Mouse (Mus musculus) neutrophil, adult 5-6 weeks (primary cell): ENCODE measurements around the gene Fgf14. TPM values are rescaled to one million over a fixed set of nuclear protein-coding genes. Genes with fewer than 3 reads are reported as not detected.
"Not testable (repeated sequence)": the region's sequence is repeated elsewhere in the genome, so short reads cannot be mapped to it uniquely, and the experiment has no call there.

Source experiments
- ATAC-seq: fragments of 151-379, 151-347 bp; 2 replicates; pipeline ENCODE4 v1.8.0; 2017; ENCODE audit warnings: mild to moderate bottlenecking, moderate TSS enrichment; ENCODE audit not compliant: insufficient number of reproducible peaks, poor library complexity, low FRiP score, severe bottlenecking; ENCODE audit errors: extremely low read depth
- total RNA-seq: library from RNA; stranded (forward); fragments of 200-1000 nt; gene quantifications from 2 replicates; pipeline ENCODE4 v1.2.3, GENCODE M21; 2017

The Fgf14 gene
- total RNA-seq, 1 experiment from 2014 or later, result not detected

DNA sequence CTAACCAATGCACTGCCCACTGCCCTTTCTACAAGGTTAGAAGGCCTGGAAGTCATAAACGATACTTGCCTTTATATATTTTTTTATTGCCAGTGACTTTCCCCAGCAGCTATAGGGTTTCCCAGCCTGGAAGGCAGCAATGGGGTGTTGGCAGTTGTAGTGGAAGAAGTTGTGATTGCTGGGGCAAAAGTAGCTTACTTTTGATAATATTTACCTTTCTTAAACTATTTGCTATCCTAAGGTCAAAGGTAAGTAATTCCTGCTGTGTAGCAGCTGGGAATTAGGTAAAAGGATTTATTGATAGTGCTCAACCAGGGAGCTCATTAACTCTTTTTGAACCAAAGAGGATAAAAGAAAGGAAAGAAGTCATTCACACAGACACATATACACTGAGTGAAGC is 164.9 kb downstream of the Fgf14 start:
- ATAC-seq, result no peak

DNA sequence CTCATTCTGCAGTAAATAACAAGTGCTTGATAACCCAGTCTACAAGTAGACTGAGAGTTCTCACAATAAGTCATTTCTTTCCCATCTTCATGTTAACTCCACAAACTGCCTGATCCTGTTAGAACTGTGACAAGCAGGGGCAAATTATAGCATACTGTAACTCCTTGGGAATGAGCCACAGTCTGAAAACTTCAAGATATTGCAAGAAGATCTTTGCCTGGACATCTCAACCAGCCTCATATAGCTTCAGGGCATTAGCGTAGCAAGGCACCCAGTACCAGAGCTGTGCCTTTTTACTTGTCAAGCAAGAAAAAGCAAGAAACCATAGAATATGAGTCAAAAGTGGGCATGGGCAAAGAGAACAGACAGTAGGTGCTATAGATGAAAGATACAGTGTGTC is 188.0 kb downstream of the Fgf14 start:
- ATAC-seq, result no peak

DNA sequence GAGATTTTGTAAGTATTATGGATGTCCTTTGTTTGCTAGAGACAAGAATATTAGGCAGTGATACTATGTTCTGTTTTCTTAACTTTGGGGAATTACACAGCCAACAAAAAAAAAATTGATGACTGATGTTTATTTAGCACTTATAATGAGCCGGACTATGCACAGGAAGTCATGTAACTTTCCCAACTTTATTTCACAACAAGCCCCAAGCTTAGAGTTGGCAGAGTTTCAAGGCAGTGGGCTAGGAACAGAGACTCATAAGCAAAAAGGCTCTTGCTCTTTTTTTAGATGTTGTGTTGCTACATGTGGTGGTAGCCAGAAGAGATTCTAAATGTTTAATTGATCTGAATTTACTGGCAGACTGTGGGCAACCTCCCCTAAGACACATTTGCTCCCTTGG is 191.7 kb downstream of the Fgf14 start:
- no peak for ATAC-seq

DNA sequence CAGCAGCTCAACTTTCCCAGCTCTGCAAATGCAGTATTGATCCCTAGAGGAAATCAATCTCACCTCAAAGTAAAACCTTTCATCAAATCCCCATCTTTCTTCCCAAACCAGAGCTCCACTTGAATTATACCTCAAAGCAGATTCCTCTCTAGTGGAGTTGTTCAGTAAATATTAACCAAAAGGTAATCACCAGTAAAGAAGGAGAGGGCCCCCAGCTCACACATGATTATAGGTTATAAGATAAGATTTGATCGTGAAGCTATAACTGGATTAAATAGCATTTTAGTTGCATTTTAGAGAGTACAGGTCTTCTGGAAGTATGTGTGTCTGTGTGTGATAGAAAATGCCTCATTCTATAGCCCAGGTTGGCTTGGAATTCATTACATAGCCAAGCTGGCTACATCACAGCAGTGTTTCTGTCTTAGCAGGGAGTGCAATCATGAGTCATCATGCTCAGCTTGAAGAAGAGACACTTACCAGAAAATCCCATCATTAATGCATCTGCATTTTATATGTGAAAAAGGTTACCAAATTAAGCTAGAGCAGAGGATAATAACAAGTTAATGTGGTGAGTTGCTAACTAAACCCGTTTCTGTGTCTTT is 202.8 kb downstream of the Fgf14 start:
- ATAC-seq, result no peak

DNA sequence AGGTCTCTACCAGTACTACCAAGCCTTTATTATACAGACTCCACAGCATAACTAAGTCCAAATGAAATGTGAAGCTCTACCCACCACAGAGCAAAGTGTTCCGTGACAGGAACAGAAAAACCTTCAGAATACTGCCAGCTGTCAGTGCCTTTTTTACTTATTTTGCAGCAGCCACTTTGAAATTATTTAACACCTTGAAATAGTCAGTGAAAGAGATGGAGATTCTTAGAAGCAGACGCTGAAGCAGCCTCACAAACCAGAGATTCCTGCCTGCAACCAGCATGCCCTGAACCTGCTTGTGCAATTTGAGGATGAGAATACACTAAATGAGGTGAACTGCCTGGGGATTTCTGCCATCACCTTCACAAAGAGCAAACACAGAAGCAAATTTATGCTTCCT is 206.0 kb downstream of the Fgf14 start:
- ATAC-seq, result no peak

DNA sequence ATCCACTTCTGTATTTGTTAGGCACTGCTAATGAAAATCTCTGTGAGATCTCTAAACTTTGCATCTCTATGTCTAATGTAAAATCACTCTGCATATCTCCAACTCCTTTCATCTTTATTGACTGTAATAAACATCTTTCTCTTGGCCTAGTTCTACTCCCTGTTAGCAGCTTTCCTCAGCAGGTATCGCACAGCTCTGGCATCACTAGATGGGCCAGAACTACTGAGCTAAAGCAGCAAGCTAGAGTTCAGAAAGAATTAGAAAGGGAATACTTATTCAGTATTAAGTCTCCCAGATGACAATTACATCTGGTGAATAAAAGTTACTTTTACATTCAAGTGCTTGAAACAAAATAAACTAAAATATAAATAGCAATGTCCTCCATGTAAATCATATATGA is 221.8 kb downstream of the Fgf14 start:
- no peak for ATAC-seq

DNA sequence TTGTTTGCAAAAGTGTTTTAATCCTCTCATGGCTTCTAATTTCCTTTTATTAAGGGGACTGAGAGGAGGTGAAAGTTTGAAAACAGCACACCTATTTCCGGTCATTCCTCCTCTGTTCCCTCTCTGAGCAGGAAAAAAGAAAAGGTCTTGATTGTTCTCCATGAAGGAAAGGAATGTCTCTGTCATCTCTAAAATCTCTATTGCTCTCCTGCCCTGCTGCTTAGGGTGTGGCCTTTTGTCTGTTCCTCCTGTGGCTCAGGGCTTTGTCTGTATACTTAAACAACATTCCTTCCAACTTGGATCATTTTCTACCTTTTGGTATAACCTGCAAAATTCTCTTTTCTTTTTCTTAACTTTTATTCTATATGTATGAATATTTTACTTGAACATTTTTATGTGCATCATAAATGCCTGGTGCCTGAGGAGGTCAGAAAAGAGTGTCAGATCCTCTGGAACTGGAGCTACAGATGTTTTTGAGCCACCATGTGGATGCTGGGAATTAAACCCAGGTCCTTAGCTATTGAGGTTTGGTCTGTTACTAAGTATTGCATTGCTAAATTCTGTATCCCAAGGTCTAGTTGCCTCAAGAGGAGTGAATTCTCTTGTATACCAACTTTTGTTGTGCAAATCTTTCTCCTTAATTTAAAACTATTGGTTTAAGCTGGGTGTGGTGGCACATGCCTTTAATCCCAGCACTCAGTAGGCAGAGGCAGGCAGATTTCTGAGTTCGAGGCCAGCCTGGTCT is 230.7 kb downstream of the Fgf14 start:
- no peak for ATAC-seq

DNA sequence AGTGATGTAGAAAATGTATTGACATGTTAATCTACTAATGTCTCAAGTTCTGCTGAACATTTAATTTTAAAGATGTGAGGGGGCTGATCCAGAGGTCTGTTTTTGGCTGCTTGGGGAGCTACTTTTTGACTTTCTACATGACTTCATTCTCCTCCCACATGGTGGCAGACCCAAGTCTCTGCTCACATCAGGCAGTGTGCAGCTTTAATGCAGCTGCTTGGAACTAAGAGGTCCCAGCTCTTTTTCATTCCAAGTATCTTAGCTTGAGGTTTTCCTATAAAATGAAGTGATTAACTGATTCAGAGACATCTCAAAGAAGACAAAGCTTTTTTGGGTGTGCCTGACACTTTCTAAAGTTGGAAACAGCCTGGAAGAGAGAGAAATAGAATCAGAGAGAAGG is 232.1 kb downstream of the Fgf14 start:
- ATAC-seq, result no peak

DNA sequence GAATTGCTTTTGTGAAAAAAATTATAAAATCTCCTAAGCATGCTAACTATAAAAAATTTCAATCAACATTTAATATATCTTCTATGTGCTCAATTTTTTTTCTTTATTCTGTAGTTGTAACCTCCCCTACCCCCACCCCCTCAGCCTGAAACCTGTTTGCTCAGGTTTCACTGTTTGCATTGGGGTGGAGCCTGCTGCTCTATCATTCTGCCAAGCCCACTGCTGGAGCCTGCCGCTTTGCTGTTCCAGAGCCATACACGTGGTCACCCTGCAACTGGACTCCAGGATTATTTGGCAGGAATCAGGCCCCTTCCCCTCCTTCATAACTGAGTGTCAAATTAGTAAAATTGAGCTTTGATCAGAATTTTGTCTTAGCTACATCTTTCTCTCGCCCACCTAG is 237.6 kb downstream of the Fgf14 start:
- ATAC-seq, result not testable (repeated sequence)

DNA sequence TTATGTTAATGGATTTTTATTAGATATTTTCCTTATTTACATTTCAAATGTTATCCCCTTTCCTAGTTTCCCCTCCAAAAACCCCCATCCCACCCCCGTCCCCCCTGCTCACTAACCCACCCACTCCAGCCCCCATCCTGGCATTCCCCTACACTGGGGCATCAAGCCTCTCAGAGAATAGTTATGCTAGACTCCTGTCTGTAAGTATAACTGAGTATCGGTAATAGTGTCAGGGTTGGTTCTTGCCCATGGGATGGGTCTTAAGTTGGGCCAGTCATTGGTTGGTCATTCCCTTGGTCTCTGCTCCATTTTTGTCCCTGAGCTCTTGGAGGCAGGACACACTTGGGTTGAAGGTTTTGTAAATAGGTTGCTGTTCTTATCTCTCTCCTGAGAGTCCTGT is 265.0 kb downstream of the Fgf14 start:
- ATAC-seq, result no peak

DNA sequence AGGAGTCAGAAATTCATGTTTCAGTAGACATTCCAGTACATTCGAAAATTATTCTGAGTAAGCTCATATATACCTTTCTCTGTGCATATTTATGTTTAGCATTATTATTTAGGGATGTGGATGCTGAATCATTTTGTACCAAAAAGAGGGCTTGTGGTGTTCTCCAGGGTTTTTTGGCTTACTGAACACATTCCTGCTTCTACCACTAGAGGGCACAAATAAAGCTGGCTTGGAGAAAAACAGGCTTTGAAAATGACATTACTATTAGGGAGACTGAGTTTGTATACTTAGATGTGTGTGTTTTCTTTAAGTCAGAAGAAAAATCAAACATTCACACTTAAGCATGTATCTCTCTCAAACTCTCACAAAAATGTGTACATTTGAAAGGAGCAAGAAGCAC is 266.0 kb downstream of the Fgf14 start:
- ATAC-seq, result no peak

DNA sequence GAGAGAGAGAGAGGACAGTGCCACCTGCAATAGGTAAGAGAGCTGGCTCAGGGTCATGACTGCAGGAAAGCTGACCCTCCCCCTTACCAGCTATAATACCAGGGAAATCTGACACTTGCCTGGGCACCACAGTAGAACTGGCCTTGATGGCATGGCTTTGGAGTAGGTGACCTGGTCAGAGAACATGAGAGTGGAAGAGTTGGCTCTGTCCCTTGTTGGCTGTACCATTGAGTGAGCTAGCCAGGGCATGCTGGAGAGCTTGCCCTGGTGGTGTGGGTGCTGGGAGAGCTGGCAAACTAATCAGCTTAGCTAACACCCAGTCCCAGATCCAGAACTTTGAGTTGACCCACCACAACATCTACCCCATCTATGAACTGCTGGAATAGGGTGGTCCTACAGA is 348.5 kb downstream of the Fgf14 start:
- no peak for ATAC-seq

DNA sequence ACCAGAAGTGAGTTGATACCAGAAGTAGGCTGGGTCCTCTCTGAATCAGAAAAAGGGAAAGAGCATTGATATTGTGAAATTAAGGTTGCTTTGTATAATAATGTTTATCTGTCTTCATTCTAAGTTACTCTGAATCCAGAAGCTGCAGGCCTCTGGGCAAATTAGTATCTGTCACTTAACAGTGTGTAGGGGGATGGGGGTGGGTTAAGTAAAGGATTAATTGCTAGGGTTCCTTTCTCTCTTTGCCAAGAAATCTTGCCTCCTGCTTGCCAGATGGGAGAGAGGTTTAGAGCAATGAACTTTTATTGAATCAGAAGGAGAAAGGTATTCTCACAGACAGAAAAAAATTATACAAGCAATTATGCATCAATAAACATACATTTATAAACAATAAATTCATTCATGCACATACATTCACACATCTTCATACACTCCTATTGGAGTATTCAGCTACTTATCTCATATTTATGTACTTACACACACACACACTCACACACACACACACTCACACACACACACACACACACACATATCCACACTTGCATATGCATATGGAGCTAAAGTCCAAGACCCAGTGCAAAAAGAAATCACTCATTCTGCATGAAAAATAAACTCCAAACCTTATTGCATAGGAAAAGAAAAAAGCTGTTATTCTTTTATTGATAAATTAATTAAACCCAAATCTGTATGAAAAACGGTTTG is 357.8 kb downstream of the Fgf14 start:
- ATAC-seq, result no peak

DNA sequence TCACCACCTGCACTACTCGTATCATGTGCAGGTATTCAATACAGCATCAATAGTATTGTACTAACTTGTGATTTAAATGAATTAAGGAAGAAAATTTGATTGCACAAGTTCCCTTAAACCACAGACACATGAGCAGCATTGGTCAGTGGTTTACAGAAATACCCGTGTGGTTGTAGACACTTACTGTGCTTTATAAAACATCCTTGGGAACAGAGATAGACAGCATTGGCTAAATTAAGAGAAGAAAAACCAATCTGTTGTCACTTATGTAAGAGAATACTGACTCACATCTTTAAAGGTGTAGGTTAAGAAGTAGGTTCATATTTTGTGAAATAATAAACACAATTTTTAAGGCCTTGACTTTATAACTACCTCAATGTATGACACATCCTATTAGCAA is 361.4 kb downstream of the Fgf14 start:
- no peak for ATAC-seq

DNA sequence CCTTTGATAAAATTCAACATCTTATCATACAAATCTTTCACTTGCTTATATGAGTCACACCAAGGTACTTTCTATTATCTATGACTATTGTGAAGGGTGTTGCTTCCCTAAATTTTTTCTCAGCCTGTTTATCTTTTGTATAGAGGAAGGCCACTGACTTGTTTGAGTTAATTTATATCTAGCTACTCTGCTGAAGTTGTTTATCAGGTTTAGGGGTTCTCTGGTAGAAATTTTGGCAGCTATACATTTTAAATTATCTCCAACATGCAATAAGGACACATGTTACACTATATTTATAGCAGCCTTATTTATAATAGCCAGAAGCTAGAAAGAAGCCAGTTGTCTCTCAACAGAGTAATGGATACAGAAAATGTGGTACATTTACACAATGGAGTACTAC is 389.9 kb downstream of the Fgf14 start:
- ATAC-seq, result no peak

DNA sequence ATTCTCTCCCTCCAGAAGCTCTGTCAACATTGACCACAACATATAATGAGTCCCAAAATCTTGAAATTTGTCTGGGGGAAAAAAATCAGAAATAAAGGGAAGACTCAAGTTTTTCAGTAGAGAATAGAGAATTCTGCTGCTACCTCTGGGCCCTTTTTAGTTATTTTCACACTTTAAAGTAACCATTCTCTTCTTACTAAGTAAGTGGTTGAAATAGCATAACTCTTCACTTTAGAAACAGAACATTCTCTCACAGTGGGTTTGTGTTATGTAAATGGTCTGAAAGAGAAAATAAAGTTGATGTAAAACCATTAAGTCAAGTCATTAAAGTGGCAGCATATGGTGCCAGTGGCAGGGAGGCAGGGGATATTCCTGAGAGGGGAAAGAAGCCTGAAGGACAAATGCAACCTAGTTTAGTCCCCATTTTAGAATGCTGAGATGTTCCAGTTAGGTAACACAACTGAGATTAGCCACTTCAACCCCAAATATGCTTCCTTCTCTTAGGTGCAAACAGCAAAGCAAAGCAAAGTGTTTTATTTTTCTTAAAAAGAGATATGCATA is 398.5 kb downstream of the Fgf14 start:
- no peak for ATAC-seq

DNA sequence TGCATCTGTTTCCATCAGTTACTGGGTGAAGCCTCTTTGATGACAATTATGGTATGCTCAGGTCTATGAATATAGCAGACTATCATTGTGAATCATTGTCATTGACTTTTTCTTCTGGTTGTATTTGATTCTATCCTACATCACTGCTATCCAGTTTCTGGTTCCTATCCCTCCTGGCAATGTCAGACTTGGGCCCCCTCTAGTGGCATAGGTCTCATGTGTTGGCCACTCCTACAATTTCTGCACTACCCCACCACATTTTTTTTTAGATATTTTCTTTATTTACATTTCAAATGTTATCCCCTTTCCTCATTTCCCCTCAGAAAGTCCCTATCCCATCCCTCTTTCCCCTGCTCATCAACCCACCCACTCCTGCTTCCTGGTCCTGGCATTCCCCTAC is 409.9 kb downstream of the Fgf14 start:
- ATAC-seq, result no peak

DNA sequence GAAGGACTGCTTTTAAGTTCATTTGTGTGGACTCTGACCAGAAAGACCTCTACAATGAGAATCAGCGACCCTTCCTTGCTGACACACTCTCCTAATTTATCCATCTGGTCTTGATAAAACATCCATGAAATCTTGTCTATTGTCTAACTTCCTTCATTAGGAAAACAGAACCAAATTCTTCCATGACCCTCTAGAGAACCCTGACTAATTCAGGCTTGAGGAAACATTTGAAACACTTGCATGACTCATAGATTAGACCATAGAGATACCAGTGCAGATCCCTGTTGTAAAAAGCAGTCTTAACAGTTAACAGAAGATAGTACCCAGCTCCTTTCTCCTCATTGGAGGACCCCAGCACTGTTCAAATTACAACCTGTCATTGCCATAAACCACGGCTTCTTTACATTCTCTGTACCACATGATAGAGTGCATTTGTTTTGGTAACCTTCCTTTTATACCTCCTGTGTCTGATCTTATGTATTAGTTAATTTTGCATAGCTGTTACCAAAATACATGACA is 412.3 kb downstream of the Fgf14 start:
- no peak for ATAC-seq

DNA sequence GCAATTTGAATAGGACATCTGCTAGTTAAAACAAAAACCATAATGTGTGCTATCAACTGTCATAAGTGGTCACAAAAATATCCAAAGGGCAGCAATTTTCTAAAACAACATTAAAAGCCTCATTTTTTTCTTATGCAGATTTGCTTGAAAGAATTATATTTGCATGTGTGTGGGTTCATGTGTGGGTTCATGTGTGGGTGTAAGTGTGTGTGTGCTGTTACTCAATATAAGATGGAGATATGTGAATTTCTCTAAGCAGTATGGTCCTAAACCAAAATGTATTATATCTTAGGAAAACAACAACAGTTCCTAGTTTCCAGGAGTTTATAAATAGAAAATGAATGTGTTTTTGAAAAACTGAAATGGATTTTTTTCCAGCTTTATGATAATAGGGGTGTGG is 413.7 kb downstream of the Fgf14 start:
- ATAC-seq, result no peak

DNA sequence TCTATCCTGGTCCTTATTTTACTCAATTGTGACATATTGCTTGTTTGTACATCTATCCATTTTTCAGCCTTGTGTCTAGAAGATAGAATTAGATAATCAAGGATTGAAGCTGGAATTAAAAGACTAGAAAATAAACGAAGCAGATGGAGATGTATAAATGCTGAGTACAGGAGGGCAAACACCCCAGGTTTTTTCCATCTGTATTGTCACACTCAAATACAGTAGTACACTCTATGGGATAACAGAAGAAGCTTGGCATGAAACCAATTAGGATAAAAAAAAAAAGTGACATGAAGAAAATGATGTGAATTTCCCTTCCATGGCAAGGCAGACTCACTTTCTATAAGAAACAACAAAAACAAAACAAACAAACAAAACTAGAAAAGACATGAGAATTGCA is 429.4 kb downstream of the Fgf14 start:
- no peak for ATAC-seq
